22 mouse cellular contexts compared by ENCODE assay signal in genomic region chr4:111467796-111468195, GRCm38 (mm10). TPM values are rescaled to one million over a fixed set of nuclear protein-coding genes. Genes with fewer than 3 reads are reported as not detected.
"Had no signal": no experiment of that assay in that cellular context is flagged by ENCODE, and none has a peak within 500 bp of the region (broad histone marks: within the 10 kb centered on the region; RNA-seq: fewer than 3 reads in every experiment).

No protein-coding gene starts in this region.

- ATAC-seq: liver, embryonic 12.5 days had no signal

- H3K4me1 ChIP-seq: liver, embryonic 12.5 days; liver, embryonic 15.5 days; megakaryocyte, embryonic 14.5 days; midbrain, embryonic 10.5 days had no signal

- H3K27me3 ChIP-seq: limb, embryonic 12.5 days; liver, embryonic 12.5 days; liver, embryonic 15.5 days; lung, embryonic 15.5 days; megakaryocyte, embryonic 14.5 days; neural tube, embryonic 13.5 days had no signal

- H3K4me2 ChIP-seq: limb, embryonic 12.5 days; liver, embryonic 12.5 days; liver, embryonic 15.5 days; lung, embryonic 15.5 days; midbrain, embryonic 13.5 days; neural tube, embryonic 13.5 days had no signal

- H3K4me3 ChIP-seq: left cerebral cortex, adult 2 months; limb, embryonic 12.5 days; liver, embryonic 12.5 days; liver, embryonic 15.5 days; lung, embryonic 15.5 days; megakaryocyte, embryonic 14.5 days; midbrain, embryonic 10.5 days; midbrain, embryonic 13.5 days; myocyte; neural tube, embryonic 13.5 days had no signal

- H3K36me3 ChIP-seq: limb, embryonic 12.5 days; liver, embryonic 12.5 days; liver, embryonic 15.5 days; lung, embryonic 15.5 days; midbrain, embryonic 10.5 days; midbrain, embryonic 13.5 days; neural tube, embryonic 13.5 days had no signal

- H3K9ac ChIP-seq: limb, embryonic 12.5 days; liver, embryonic 12.5 days; liver, embryonic 15.5 days; lung, embryonic 15.5 days; midbrain, embryonic 13.5 days; neural tube, embryonic 13.5 days had no signal

- H3K27ac ChIP-seq: kidney, postnatal 0 days; left cerebral cortex, adult 2 months; limb, embryonic 12.5 days; liver, embryonic 12.5 days; liver, embryonic 15.5 days; midbrain, embryonic 10.5 days; midbrain, embryonic 13.5 days; neural tube, embryonic 13.5 days had no signal

- H3K9me3 ChIP-seq: limb, embryonic 12.5 days; liver, embryonic 12.5 days; liver, embryonic 15.5 days; lung, embryonic 15.5 days; midbrain, embryonic 10.5 days; midbrain, embryonic 13.5 days; neural tube, embryonic 13.5 days had no signal

- DNase-seq: kidney, postnatal 25 days; layer of hippocampus, postnatal 36 days; liver; lung, adult 18-20 months; lung, postnatal 36 days; retina, postnatal 1 day; right cerebral cortex, postnatal 25 days; spleen, adult 18-20 months; thymus, adult 2 months; thymus, postnatal 14 days; thymus, postnatal 4 days had no signal

RNA-seq across cellular contexts. Expression of gene Bend5, which starts 53.0 kb away (rescaled TPM):
- polyA plus RNA-seq: myocyte had no signal
